Mouse (Mus musculus): ENCODE data around the gene Rps27l. TPM values are rescaled to one million over a fixed set of nuclear protein-coding genes. Genes with fewer than 3 reads are reported as not detected.

The Rps27l gene
- polyA plus RNA-seq, 1 experiment from 2014 or later = 516 TPM

- no peak for ATAC-seq (replicated peaks; ENCODE audit: insufficient number of reproducible peaks, insufficient read depth, low FRiP score, low read depth)
- WGBS = 95% methylated on average over 3 of the region's 3 CpGs
- no peak overlapping the region for H3K4me3 ChIP-seq
Observed at GRCm38 (mm10) chr9:66957451-66957850, 11.6 kb downstream of the Rps27l start.

GRCm38 (mm10) chr9:66961478-66961877 is 15.6 kb downstream of the Rps27l start:
- Histone ChIP-seq H3K4me2 (no peak overlapping the region), H3K4me1 (replicated peaks) (no peaks in the 10 kb centered on the region), H3K27me3 (no peaks in the 10 kb centered on the region), H3K36me3 (no peaks in the 10 kb centered on the region), H3K27ac (no peak overlapping the region), H3K4me3 (no peak overlapping the region), H3K9ac (no peak overlapping the region), H3K9me3 (replicated peaks) (no peaks in the 10 kb centered on the region)
- WGBS = 72% methylated on average over 3 of the region's 3 CpGs
- ATAC-seq (replicated peaks; ENCODE audit: insufficient number of reproducible peaks, insufficient read depth, low FRiP score, low read depth) = no peak

More at GRCm38 (mm10) chr9:66957451-66957850, 11.6 kb downstream of the Rps27l start:
- H3K36me3 ChIP-seq = no peaks in the 10 kb centered on the region
- no peak overlapping the region for H3K27ac ChIP-seq
- no peaks in the 10 kb centered on the region for H3K4me1 ChIP-seq (replicated peaks)
- no peaks in the 10 kb centered on the region for H3K27me3 ChIP-seq
- no peak overlapping the region for H3K9ac ChIP-seq
- H3K9me3 ChIP-seq (replicated peaks) = no peaks in the 10 kb centered on the region
- H3K4me2 ChIP-seq = no peak overlapping the region

- Histone ChIP-seq H3K27me3 (no peaks in the 10 kb centered on the region), H3K4me3 (no peak overlapping the region), H3K9ac (no peak overlapping the region), H3K4me1 (replicated peaks) (no peaks in the 10 kb centered on the region), H3K4me2 (no peak overlapping the region), H3K9me3 (replicated peaks) (no peaks in the 10 kb centered on the region), H3K27ac (no peak overlapping the region), H3K36me3 (peaks cover 5% of the 10 kb centered on the region)
- no peak for ATAC-seq (replicated peaks; ENCODE audit: insufficient number of reproducible peaks, insufficient read depth, low FRiP score, low read depth)
- WGBS = 85% methylated on average over 8 of the region's 8 CpGs
Observed at GRCm38 (mm10) chr9:66967492-66967891, 21.6 kb downstream of the Rps27l start.

DNA sequence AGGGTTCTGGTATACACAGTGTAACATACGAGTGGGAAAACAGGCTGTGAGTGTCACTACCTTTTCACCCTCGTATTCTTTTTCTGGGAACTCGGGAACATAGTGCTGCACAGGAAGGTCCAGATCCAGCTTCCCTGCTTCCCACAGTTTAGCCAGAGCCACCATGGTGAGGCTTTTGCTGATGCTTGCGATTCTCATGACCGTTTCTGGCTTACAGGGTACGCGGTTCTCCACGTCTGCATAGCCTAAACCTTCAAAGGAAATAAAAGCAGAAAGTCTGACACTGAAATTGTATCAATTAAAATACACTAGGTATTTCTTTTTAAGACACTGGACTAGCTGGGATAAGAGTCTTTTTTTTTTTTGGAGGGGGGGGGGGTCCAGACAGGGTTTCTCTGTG is 25.2 kb downstream of the Rps27l start:
- no peaks in the 10 kb centered on the region for H3K9me3 ChIP-seq (replicated peaks)
- H3K9ac ChIP-seq = no peak overlapping the region
- no peak overlapping the region for H3K4me2 ChIP-seq
- 82% methylated on average over 8 of the region's 8 CpGs for WGBS
- H3K27me3 ChIP-seq = no peaks in the 10 kb centered on the region
- peaks cover 5% of the 10 kb centered on the region for H3K36me3 ChIP-seq
- H3K27ac ChIP-seq = no peak overlapping the region
- peaks cover 10% of the 10 kb centered on the region; the same call in 1 of the 2 replicates for H3K4me1 ChIP-seq (replicated peaks)
- no peak overlapping the region for H3K4me3 ChIP-seq
- no peak for ATAC-seq (replicated peaks; ENCODE audit: insufficient number of reproducible peaks, insufficient read depth, low FRiP score, low read depth)

DNA sequence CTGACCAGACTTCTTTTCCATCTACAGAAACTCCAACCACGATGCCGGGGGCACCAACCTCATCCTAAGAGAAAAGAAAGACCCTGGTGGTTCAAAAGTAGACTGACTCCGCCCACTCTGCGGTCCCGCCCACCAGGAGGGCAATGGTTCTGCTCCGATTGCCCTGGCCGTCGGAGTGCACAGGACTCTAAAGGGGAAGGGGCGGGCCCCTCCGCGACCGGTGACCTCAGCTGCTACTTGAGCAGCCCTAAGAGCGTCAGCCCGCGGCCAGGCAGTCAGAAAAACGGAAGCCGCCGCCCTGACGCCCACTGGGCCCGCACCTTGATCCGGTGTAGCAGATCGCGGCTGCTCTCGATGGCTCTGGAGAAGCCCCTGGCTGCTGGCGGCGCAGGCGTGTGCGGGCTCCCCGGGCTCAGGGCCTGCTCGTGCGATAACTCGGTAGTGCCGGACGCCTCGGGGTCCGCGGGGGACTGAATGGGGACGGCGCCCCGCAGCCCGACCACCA is 28.9 kb downstream of the Rps27l start:
- Histone ChIP-seq H3K4me3 (peak overlapping the region; percentile 87), H3K27ac (peak overlapping the region; percentile 90), H3K36me3 (peaks cover 5% of the 10 kb centered on the region), H3K4me2 (peak overlapping the region; percentile 90), H3K9ac (peak overlapping the region; percentile 80), H3K9me3 (replicated peaks) (no peaks in the 10 kb centered on the region), H3K4me1 (replicated peaks) (peaks cover 10% of the 10 kb centered on the region; the same call in 1 of the 2 replicates), H3K27me3 (no peaks in the 10 kb centered on the region)
- ATAC-seq (replicated peaks; ENCODE audit: insufficient number of reproducible peaks, insufficient read depth, low FRiP score, low read depth) = peak; percentile 90
- WGBS = under 1% methylated on average over 41 of the region's 41 CpGs

DNA sequence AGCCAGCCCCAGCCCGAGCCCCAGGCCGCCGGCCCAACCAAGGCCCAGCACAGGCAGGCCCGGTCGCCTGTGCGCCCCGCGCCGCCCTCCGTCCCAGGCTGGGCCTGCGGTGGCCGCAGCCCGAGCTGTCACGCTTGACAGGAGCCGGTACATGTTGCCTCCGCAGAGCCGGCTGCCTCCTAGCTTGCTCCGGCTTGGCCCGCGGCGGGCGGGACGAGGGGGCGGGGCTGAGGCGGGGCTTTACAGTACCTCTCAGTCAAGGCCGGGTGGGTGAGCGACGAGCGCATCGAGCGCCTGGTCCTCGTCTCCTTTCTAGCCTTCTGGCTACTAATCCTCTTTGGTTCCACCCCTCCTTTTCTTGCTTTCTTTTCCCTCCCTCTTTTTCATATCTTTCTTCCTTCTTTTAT is 29.4 kb downstream of the Rps27l start, which contains the start of gene Lactb:
TSS of gene Lactb (minus strand) at position 246 of the 407 bp plus-strand sequence.
- Histone ChIP-seq H3K27me3 (no peaks in the 10 kb centered on the region), H3K9ac (peak within 1 kb of the TSS; percentile 80), H3K27ac (peak within 1 kb of the TSS; percentile 90), H3K4me1 (replicated peaks) (peaks cover 10% of the 10 kb centered on the region; the same call in 1 of the 2 replicates), H3K4me2 (peak within 1 kb of the TSS; percentile 90), H3K4me3 (peak within 1 kb of the TSS; percentile 87), H3K36me3 (peaks cover 3% of the 10 kb centered on the region; the same call in 1 of the 2 replicates), H3K9me3 (replicated peaks) (no peaks in the 10 kb centered on the region)
- WGBS = under 1% methylated on average over 32 of the region's 32 CpGs
- peak; percentile 98 for ATAC-seq (replicated peaks; ENCODE audit: insufficient number of reproducible peaks, insufficient read depth, low FRiP score, low read depth)

DNA sequence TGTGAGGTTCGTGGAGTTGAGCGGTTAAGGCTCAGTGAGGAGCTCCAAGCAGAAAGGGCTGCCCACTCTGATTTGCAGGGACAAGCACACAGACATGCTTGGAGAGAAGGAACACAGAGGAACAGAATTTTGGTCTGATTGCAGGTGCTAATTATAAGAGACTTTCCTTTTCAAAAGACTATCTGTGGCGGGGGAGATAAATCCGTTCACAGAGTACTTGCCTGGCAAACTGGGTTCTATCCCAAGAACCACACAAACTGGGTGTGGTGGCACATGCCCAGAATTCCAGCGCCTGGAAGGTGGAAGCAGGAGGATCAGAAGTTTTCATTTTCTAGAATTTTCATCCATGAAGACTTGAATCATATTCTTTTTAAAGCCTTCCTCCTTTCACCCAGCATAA is 31.2 kb downstream of the Rps27l start:
- 56% methylated on average over 5 of the region's 5 CpGs for WGBS
- H3K4me3 ChIP-seq = no peak overlapping the region
- no peak overlapping the region for H3K27ac ChIP-seq
- no peak overlapping the region for H3K9ac ChIP-seq
- H3K27me3 ChIP-seq = no peaks in the 10 kb centered on the region
- H3K9me3 ChIP-seq (replicated peaks) = no peaks in the 10 kb centered on the region
- ATAC-seq (replicated peaks; ENCODE audit: insufficient number of reproducible peaks, insufficient read depth, low FRiP score, low read depth) = no peak
- no peaks in the 10 kb centered on the region for H3K36me3 ChIP-seq
- no peak overlapping the region for H3K4me2 ChIP-seq
- peaks cover 10% of the 10 kb centered on the region; the same call in 1 of the 2 replicates for H3K4me1 ChIP-seq (replicated peaks)

DNA sequence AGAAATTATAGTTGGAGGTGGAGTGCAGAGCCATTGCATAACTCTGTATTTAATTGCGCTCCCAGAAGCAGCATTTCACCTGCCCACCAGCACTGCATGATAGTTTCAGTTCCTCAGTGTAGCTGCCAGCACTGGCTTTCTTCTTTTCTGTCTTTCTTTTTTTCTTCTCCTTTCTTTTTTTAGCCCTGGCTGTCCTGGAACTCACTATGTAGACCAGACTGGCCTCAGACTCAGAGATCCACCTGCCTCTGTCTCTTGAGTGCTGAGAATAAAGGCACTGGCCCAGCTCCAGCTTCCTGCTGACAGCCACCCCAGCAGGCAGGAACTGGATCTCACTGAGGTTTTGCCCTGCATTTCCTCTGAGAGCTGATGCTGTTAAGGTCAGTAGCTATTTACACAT is 32.1 kb downstream of the Rps27l start:
- Histone ChIP-seq H3K9ac (no peak overlapping the region), H3K36me3 (no peaks in the 10 kb centered on the region), H3K4me3 (no peak overlapping the region), H3K4me1 (replicated peaks) (peaks cover 10% of the 10 kb centered on the region; the same call in 1 of the 2 replicates), H3K27me3 (no peaks in the 10 kb centered on the region), H3K9me3 (replicated peaks) (no peaks in the 10 kb centered on the region), H3K27ac (no peak overlapping the region), H3K4me2 (no peak overlapping the region)
- WGBS = 86% methylated on average over 1 of the region's 1 CpGs
- no peak for ATAC-seq (replicated peaks; ENCODE audit: insufficient number of reproducible peaks, insufficient read depth, low FRiP score, low read depth)

DNA sequence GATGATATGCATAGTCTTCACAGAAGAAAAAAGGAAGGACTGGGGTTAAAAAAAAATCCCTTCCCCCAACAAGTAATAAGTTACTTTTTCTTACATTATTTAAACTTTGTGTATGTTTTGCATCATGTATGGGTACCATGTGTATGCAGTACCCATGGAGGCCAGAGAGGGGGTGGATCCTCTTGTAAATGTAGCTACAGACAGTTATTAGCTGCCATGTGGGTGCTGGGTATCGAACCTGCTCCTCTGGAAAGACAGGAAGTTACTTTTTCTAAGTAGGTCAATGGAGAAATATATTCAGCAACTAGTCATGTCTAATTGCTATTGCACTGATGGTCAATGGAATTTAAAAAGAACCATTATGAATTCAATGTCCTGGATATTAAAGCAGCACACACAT is 32.6 kb downstream of the Rps27l start:
- Histone ChIP-seq H3K4me2 (no peak overlapping the region), H3K9me3 (replicated peaks) (no peaks in the 10 kb centered on the region), H3K4me3 (no peak overlapping the region), H3K9ac (no peak overlapping the region), H3K27me3 (no peaks in the 10 kb centered on the region), H3K4me1 (replicated peaks) (peaks cover 10% of the 10 kb centered on the region; the same call in 1 of the 2 replicates), H3K36me3 (no peaks in the 10 kb centered on the region), H3K27ac (no peak overlapping the region)
- ATAC-seq (replicated peaks; ENCODE audit: insufficient number of reproducible peaks, insufficient read depth, low FRiP score, low read depth) = no peak
- WGBS = 88% methylated on average over 1 of the region's 1 CpGs

DNA sequence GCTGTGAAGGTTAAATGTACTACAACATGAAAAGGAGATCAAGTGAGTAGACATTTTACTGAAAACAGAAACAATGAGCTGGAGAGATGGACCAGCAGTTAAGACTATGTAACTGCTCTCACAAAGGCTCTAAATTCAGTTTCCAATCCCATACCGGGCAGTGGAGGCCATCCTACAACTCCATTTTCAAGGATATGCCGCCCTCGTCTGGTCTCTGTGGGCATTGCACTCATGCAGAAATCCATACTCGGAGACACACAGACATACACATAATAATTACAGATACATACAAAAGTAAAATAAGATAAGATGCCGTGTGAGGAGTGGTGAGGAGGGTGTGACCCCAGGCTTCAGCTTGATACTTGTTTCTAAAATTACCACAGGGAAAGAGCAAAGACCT is 34.6 kb downstream of the Rps27l start:
- ATAC-seq (replicated peaks; ENCODE audit: insufficient number of reproducible peaks, insufficient read depth, low FRiP score, low read depth) = no peak
- H3K27ac ChIP-seq = no peak overlapping the region
- no peak overlapping the region for H3K4me3 ChIP-seq
- H3K9me3 ChIP-seq (replicated peaks) = no peaks in the 10 kb centered on the region
- 0 out of 2 replicates have a peak, but pooled peaks cover 6% of the 10 kb centered on the region for H3K4me1 ChIP-seq (replicated peaks)
- H3K27me3 ChIP-seq = no peaks in the 10 kb centered on the region
- H3K36me3 ChIP-seq = no peaks in the 10 kb centered on the region
- H3K9ac ChIP-seq = no peak overlapping the region
- WGBS = 6% methylated on average over 5 of the region's 5 CpGs
- no peak overlapping the region for H3K4me2 ChIP-seq

- Histone ChIP-seq H3K9me3 (replicated peaks) (no peaks in the 10 kb centered on the region), H3K4me3 (no peak overlapping the region), H3K4me2 (no peak overlapping the region), H3K27me3 (no peaks in the 10 kb centered on the region), H3K9ac (no peak overlapping the region), H3K27ac (no peak overlapping the region), H3K4me1 (replicated peaks) (no peaks in the 10 kb centered on the region), H3K36me3 (no peaks in the 10 kb centered on the region)
- no peak for ATAC-seq (replicated peaks; ENCODE audit: insufficient number of reproducible peaks, insufficient read depth, low FRiP score, low read depth)
- 79% methylated on average over 7 of the region's 7 CpGs for WGBS
Observed at GRCm38 (mm10) chr9:66982085-66982484, 36.2 kb downstream of the Rps27l start.

GRCm38 (mm10) chr9:66985377-66985776 is 39.5 kb downstream of the Rps27l start:
- Histone ChIP-seq H3K4me2 (no peak overlapping the region), H3K9me3 (replicated peaks) (no peaks in the 10 kb centered on the region)
- WGBS = 67% methylated on average over 7 of the region's 7 CpGs

More at GRCm38 (mm10) chr9:66985377-66985776, 39.5 kb downstream of the Rps27l start:
- H3K27me3 ChIP-seq = no peaks in the 10 kb centered on the region
- no peak for ATAC-seq (replicated peaks; ENCODE audit: insufficient number of reproducible peaks, insufficient read depth, low FRiP score, low read depth)
- no peaks in the 10 kb centered on the region for H3K36me3 ChIP-seq
- H3K27ac ChIP-seq = no peak overlapping the region
- peaks cover 20% of the 10 kb centered on the region for H3K4me1 ChIP-seq (replicated peaks)
- no peak overlapping the region for H3K9ac ChIP-seq
- no peak overlapping the region for H3K4me3 ChIP-seq
